Mouse (Mus musculus) thymus, postnatal 25 days (tissue): ENCODE measurements at regions not wholly inside any gene's neighbourhood (a gene's known extent, or its start where the extent isn't known, plus 50 kb on each side); places are given as distances from the start of the nearest gene placed in this dataset.
"Not testable (repeated sequence)": the region's sequence is repeated elsewhere in the genome, so short reads cannot be mapped to it uniquely, and the experiment has no call there.

Experiments
- DNase-seq: peaks from one replicate; pipeline ENCODE4 v3.0.0; 2022

DNA sequence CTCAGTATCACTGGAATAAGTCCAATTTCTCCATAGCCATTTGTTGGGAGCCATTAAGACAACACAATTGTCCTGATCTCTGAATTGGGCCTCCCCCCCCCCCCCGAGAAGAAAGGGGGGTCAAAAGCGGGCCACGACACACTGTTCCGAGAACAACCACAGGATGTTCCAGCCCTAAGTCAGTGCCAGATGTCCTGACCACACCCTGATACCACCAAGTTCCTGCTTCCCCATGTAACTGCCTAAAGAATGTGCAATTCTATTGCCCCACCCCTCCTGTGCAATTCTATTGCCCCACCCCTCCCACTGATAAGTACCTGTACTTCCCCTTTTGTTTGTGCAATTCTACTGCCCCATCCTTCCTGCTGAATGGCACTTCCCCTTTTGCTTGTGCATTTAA is 80.4 kb downstream of the Enc1 start:
- DNase-seq: not testable (repeated sequence)

DNA sequence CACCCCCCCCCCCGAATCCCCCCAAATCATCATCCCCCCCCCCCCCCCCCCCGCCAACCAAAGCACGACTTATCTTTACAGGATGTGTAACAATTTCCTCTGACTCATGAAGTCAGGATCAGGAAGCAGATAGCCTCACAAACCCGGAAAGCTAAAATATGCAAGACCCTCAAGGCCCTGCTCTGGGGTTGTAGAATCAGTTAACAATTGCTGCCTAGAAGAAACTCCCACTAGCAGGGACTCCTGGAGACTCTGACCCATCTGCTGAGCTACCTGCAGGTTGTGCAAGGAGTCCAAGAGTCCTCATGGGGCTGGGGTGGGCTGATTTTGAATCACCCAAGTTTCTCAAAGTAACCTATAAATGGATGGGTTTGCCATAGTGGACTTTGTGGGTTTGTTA is 79.9 kb downstream of the Enc1 start:
- DNase-seq: no peak

DNA sequence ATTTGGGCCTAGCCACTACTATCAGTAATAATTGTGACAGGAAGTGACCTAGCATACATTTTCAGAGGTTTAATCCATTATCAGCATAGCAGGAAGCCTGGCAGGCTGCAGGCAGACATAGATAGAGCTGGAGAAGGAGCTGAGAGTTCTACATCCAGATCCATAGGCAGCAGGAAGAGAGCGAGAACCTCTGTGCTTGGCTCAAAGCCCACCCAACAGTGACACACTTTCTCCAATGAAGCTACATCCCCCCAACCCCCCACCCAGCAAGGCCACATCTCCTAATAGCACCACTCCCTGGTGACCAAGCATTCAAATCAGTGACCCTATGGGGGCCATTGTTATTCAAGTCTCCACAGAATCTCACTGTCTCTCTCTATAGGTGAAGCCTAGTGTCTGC is 79.4 kb downstream of the Enc1 start:
- DNase-seq: no peak

DNA sequence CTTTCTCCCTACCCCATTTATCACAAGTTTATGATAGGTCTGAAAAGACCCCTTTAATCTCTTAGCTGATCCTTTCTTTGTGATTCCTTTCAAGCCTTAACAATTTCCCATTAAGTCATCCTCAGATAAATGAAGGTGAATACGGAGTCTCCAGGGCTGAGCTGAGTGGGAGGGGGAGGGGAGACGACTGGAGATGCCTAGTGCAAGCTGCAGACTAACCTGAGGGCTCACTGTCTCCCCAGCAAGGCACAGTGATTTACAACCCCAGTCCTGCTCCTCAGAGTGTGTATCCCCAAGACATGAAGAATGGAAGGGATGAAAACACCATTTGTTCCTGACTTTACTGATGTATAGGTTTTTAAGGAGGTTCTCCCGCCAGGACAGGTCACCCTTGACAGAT is 76.7 kb downstream of the Enc1 start:
- DNase-seq: no peak

DNA sequence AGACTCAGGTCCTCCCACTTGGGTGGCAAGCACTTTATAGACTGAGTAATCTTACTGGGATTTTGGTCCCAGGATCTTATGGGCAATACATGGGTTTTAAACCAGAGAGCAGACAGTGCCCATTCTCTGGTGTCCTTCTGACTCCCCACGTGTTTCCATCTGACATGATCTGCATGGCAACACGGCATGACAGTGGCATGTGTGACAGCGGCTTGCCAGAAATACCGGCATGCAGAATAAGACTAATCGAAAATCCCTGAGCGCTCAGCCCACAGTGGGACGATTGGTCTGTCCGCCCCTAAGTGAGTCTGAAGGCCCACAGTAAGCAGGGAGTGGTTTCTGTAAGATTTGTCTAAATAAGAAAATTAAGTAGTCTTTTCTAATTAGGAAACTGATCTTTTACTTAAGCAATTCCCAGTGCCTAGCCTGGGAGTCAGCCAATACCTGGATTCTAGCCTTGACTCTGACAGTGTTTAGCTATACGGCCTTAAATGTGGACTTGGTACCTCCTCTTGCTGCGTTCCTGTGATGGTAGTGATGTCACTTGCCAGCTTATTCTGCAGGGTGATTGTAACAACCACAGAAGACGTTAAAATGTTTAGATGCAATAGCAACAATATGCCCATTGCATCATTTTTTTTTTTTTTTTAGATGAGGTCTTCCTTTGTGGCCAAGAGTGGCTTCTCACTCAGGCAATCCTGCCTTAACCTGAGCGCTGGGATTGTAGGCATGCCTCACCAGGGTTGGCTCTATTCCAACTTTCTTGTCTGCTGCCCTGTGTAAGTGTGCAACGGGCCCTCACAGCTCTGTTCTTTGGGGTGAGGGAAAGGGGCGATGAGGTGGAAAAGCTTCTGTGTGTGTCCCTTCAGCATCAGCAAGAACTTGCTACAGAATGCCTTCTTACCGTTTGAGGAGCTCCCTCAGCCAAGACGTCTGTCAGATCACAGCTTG is 71.8 kb downstream of the Enc1 start:
- DNase-seq: no peak

DNA sequence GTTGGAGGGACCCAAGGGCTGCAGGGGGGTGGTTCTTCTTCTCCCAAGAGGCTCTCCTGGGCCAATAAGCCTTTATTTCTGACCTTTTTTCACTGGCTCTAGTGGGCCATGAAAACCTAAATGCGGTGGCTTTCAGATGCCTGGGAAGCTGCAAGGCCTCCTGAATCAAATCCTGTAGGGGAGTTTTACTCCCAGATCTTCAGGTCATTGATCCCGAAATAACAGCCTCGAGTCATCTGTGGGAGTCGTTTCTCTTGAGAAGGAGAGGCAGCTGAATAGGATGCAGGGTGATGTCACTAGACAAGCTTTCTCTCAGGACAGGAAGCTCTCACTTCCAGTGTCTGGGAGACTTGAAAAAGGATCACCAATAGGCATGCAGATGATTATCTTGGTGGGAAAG is 70.4 kb downstream of the Enc1 start:
- no peak for DNase-seq

DNA sequence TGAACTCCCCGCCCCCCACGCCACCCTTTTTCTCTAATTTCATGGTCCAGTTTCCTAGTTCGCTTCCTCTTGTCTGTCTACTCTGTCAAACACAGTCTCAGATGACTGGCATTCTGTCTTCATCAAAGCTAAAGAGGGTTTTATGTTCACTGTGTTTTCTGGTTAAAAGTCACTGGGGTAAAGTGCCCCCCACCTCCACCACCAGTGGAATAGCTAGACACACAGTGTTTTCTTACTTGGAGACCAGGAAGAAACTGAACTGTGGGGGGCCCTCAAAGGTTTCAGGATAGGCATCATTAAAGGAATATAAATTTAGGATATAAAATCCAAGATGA is 69.9 kb downstream of the Enc1 start:
- DNase-seq: no peak

DNA sequence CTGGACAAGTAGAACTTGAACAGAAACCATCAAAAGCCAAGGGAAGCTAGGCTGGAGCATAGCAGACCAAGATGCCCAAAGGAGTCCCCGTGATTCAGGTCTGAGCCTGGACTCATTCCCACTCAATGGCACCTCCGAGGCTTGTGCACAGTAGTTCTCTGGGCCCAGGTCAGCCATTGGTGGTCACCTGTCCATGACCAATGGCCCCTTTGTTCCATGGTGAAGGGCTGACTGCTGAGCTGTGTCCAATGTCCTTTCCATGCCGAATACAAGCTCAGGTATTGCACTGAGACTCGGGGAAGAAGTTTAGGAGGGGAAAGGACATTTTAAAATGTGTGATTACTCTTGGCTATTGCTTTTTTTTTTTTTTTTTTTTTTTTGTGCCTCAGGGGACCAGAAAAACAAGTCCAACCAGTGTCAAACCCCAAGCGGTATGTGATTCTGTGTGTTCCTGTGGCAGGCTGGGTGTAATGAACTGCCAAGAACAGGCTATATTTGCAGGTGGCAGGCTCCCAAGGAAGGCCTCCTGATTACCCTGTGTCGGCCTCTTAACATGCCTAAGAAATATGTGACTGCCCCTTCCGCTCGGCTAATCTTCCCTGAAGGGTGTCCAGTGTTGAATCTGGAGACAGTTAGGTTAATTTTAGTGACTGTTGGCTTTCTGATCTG is 69.4 kb downstream of the Enc1 start:
- DNase-seq: no peak

DNA sequence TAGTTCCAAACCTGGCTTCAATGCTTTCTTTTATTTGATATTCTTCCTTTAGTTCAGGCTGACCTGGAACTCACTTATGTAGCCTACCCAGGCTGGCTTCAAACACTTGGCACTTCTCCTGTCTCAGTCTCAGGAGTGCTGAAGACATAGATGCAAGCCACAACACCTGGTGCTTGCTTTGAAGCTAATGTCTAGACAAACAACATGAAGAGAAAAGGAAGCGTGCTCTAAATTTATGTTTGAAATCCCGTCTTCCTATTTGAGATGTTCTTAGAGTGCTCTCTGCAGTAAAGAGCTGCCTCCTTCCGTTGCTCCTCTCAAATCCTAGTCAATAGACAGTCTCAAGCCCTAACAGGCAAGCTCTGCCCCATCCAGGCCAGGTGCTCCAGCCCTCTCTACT is 68.5 kb downstream of the Enc1 start:
- peak; percentile 46 for DNase-seq

DNA sequence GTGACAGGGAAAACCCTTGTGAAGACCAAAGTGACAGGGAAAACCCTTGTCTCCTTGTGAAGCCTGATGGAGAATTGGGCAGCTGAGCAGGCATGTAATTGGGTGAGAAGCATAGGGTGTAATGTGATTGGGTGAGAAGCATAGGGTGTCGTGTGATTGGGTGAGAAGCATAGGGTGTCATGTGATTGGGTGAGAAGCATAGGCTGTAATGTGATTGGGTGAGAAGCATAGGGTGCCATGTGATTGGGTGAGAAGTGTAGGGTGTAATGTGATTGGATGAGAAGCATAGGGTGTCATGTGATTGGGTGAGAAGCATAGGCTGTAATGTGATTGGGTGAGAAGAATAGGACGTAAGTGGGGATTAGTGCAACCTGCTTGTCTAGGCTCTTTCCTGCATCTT is 67.5 kb downstream of the Enc1 start:
- no peak for DNase-seq
